Mouse (Mus musculus) ZHBTc4 (cell line): Measurements from ENCODE around the gene Ces4a.
"Not testable (repeated sequence)": the region's sequence is repeated elsewhere in the genome, so short reads cannot be mapped to it uniquely, and the experiment has no call there.

Experiments used
- DNase-seq: peaks from one replicate; pipeline ENCODE4 v3.0.0-alpha.2; 2011; ENCODE audit warnings: low read depth, low spot score

Ces4a gene

DNA sequence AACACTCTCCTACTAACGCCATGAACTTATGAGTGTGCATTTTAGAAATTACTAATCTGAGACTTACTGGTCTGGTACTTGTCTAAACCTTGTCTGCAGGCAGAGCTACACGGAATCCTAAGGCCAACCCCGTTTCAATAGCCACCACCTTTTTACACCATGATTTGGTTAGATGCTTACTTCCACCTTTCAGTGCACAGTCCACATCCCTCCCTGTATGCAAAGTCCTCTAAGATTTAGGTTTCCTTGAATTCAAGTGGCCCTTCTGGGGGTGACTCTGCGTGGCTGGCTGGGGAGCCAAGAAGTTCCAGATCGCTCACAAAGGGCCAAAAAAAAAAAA lies 38.4 kb downstream of the Ces4a start:
- DNase-seq: no peak

GRCm38 (mm10) chr8:105170381-105171115 lies 38.9 kb downstream of the Ces4a start, which contains the start of gene Cbfb:
Gene Cbfb (plus strand): TSS chr8:105170674.
- peak; percentile 99 for DNase-seq

GRCm38 (mm10) chr8:105171116-105172002 lies 39.8 kb downstream of the Ces4a start:
- DNase-seq: peak; percentile 85

DNA sequence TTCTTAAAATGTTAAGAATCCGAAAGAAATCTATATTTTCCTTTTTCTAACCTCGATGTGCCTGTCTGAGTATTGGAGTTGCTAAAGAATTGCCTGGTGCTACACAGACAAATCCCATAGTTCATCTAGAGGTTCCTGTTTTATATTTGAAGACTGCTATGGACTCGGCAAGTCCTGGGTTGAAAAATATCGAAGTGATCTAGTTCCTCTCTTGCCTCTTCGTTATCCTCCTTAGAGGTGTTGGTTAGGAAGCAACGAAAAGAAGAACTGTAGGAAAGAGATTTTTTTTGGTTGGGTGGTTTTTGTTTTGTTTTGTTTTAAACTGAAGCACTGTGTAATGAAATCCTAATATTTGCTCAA lies 40.4 kb downstream of the Ces4a start:
- DNase-seq: no peak

GRCm38 (mm10) chr8:105175287-105175686 lies 43.7 kb downstream of the Ces4a start:
- DNase-seq: not testable (repeated sequence)

DNA sequence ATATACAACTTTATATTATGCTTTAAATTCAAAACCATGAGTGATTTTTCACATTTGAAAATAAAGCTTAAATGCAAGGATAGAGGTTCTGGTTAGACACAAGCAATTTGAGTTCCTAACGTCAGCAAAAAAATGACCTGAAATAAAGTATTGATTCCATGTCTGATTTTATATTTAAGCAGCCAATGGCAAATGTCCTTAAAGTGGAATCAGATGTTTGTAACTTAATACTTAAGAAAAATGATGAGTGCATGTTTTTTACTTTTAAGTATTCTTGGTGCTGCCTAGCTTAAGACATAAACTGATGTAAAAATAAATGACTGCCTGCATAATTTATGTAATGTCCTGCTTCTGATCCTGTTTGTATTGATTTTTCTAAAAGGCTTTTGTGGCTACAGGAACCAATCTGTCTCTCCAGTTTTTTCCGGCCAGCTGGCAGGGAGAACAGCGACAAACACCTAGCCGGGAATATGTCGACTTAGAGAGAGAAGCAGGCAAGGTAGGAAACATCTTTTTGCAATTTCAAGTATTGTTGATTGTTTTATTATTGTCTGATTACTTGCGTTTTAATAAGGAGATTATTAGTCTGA lies 46.7 kb downstream of the Ces4a start:
- DNase-seq: no peak

DNA sequence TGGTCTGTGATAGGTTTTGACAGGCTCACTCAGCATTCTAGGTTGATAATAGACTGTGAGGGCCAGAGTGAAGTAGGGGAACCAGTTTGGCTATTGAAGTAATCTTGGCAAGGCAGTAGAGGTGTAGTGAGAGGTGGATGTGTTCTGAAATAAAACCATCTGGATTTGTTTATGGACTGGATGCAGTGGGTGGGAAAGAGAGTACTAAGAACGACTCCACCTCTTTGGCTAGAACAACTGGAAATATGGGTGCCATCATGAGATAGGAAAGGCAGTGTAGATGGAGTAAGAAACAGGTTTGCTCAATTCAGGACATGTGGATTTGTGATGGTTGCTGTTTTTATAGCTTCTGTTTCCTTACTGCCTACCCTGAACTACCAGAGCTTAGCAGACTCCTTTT lies 50.6 kb downstream of the Ces4a start:
- DNase-seq: no peak

DNA sequence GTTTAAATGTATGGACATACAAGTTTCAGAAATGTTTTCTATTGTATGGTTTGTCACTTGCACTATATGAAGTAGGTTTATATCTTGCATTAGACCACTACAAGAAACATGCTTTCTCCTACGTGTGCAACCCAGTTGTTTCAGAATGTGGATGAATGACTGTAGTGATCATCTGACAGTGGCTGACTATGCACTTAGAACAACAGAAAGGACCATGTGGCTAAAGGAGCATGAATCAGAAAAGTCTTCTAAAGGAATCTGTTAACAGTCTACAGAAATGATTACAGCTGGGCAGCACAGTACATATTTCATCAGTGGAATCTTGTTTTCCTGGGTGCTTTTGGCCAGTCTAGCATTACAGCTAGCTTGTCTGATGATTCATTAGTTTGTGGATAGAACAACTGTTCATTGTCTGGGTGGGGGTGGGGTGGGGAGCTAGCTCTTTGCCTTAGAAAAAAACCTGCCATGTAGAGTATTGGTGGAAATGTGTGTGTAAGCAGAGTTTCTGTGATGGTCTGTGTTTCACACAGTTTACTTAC lies 54.9 kb downstream of the Ces4a start:
- DNase-seq: no peak

DNA sequence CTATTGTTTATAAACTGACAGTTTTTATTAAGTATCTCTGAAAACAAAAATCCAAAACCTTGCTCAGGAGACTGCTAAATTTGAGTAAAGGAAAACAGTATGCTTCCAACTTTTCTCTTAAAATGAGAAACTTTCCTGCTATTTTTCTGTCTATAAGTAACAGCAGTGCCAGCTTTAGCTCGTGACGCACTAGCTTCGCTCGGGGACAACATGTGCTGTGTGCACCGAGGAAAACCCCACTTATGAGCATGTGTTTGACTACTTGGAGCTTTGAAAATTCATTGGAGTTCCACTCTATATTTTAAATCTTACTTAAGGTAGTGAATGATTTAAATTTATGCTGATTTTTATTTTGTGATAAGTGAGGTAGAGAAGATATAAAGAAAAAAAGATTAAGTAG lies 60.6 kb downstream of the Ces4a start:
- DNase-seq: no peak
